Mouse (Mus musculus) splenic B cell, adult 2 months (primary cell): ENCODE data around the gene Aff3.

Experiments
- DNase-seq: peaks from one replicate; pipeline ENCODE4 v3.0.0-alpha.2; 2011; ENCODE audit warnings: low read depth, low spot score
- H3K27me3 ChIP-seq: 2 replicates; pipeline ENCODE4 v1.6.1; 2012; ENCODE audit warnings: mild to moderate bottlenecking, low read length, moderate library complexity, mixed read lengths; ENCODE audit not compliant: control insufficient read depth, poor library complexity, insufficient read depth, severe bottlenecking
- H3K36me3 ChIP-seq: 2 replicates; pipeline ENCODE4 v1.6.1; 2012; ENCODE audit warnings: mild to moderate bottlenecking, low read length, moderate library complexity, mixed read lengths; ENCODE audit not compliant: control insufficient read depth, poor library complexity, insufficient read depth, severe bottlenecking

Aff3 gene

DNA sequence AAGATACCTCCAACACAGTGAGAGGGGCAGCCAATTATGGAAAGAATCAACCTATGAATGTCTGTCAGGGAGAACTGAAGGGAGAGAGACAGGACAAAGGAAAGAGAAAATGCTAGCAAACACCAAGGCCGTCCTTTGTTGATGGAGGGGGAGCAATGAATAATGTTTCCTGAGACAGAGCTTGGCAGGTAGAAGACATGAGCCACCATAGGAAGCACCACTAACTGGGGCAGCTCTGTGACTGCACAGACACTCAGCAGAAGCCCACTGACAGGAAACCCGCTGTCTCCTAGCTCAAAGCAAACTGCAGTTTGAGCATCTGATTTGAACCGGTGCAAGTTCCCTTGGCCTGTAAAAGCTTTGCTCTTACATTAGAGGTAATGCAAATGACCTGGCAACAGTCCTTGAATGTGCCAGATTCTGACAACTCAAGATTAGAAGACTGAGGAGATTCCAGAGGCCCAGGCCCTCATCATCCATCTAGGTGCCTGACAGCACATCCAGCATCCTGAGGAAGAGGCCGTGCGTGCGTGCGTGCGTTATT, 176.0 kb downstream of the Aff3 start:
- DNase-seq, result no peak
- Histone ChIP-seq H3K36me3 (peaks cover 9% of the 10 kb centered on the region), H3K27me3 (no peaks in the 10 kb centered on the region)

DNA sequence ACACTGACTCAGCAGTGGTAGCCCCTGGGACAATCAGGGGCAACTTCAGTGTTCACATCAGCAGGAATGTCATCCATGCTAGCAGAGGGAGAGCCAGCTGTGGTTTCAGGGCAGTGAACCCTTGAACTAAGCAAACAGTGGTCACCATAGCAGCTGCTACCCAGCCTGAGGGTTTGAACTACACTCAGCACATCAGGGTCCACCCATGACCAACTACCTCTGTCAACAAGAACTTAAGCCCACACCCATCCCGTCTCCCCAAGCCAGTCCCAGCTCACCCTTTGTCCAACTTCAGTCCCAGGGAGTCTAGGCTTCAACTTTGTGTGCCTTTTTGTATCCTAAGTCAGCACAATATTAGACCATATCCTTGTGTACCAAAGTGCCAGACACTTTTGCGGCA, 176.9 kb downstream of the Aff3 start:
- H3K36me3 ChIP-seq, result peaks cover 9% of the 10 kb centered on the region
- H3K27me3 ChIP-seq, result no peaks in the 10 kb centered on the region
- no peak for DNase-seq

DNA sequence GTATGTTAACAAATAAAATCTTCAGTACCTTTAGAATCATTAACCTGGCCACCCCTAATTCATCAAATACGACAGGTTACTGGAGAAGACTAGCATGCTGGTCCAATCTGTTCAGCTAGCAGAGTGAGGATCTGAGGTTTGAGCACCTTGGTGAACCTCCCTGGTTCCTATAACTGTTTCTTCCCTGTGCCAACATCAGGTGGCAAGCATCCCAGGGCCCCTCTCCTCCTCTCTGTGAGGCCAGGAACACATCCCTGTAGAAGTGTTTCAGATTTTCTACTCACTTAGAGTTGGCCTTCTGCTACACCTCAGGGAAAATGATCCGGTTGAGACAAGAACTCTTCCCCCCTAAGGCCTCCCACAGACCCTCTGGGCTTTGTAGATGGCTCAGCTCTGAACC, 181.6 kb downstream of the Aff3 start:
- Histone ChIP-seq H3K27me3 (no peaks in the 10 kb centered on the region), H3K36me3 (peaks cover 14% of the 10 kb centered on the region; the same call in 1 of the 2 replicates)
- no peak for DNase-seq

DNA sequence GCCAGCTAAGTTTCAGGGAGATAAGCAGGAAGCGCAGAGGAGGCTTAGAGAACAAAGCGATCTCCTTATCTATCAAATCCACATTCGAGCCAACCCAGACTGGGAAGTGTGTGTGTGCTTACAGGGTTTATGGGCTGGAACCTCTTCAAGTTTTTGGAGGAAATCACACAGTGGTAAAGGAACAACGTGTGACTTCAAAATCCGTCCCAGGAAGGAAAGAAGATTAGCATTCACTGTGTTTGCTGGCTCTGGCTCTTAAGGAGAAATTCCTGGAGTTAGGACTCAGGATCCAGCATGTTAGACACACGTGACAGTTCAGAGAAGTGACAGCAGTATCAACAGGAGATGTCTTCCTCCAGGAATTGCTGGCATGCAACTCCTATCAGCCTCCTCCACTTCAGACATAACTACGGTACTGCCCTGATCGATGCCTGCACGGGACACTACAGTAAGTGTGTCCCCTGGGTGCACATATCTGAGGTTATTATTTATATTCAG, 186.5 kb downstream of the Aff3 start:
- H3K36me3 ChIP-seq, result peaks cover 9% of the 10 kb centered on the region; the same call in 1 of the 2 replicates
- no peak for DNase-seq
- H3K27me3 ChIP-seq, result no peaks in the 10 kb centered on the region

DNA sequence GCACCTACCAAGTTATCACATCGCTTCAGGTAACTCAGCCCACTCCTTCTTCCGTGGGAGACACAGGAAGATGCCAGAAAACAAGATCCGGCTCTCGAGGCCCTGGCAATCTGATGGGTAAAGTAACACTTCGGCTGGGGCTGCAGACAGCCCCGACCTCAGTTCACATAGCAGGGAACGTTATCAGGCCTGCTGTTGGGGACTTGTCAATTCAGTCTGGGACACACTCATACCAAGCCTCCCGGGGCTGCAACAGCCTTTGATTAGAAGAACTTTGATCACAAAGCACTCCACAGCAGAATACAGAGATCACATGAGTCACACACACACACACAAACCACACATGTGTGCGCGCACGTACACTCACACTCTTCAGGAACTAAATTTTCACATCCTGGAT, 193.9 kb downstream of the Aff3 start:
- no peaks in the 10 kb centered on the region for H3K27me3 ChIP-seq
- DNase-seq, result no peak
- peaks cover 2% of the 10 kb centered on the region; the same call in 1 of the 2 replicates for H3K36me3 ChIP-seq

DNA sequence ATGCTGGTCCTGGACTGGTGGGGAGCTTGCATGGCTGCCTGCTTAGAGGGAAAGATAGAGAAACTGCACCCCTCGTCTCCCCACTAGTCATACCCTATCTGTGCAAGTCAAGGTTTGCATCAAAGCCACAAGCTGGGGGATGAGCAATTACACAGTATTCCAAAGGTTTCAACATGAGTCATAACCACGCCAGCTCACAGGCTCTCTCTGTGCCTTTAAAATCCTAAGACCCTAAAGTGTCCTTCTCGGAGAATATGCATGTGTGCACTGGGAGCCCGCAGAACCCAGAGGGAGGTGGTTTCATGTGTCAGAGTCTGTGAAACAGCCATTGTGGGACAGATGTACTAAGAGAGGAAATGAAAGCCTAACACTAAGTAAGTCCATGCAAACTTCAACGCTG, 194.6 kb downstream of the Aff3 start:
- no peak for DNase-seq

DNA sequence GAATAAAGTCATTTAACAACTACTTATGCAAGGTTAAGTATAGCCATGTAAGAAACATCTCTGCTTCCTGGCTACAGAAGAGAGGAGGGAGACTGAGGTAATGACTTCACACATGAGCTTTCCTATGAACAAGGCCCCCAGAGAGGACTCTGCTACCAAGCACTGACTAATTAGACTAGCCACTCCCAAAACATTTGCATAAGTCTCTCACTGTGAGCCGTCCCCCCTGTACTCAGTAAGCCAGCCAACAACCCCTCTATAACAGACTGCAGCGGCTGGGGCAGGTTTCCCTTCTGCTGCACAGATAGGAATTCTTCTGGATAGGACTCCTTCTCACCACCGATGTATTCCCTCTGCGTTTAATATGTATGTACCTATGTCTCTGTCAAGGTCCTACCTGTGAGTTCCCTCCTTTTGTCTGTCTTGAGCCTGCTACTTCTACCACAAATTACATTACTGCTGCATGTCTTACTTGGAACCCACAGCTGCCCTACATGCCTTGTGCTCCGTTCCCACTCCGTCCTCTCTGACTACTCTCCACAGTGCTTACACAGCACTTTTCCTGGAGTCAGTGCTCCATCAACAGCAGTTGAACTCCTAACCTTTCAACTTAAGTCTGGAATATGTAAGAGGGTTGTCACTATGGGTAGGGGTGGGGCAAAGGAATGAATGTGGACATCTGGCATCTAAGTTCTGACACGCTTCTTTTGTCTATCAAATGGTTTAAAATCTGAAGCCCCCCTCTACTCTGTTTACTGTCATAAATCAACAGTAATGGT, 197.3 kb downstream of the Aff3 start:
- Histone ChIP-seq H3K36me3 (peaks cover 2% of the 10 kb centered on the region; the same call in 1 of the 2 replicates), H3K27me3 (no peaks in the 10 kb centered on the region)
- no peak for DNase-seq

More for the DNA sequence above, 194.6 kb downstream of the Aff3 start:
- H3K36me3 ChIP-seq, result peaks cover 2% of the 10 kb centered on the region; the same call in 1 of the 2 replicates
- H3K27me3 ChIP-seq, result no peaks in the 10 kb centered on the region

DNA sequence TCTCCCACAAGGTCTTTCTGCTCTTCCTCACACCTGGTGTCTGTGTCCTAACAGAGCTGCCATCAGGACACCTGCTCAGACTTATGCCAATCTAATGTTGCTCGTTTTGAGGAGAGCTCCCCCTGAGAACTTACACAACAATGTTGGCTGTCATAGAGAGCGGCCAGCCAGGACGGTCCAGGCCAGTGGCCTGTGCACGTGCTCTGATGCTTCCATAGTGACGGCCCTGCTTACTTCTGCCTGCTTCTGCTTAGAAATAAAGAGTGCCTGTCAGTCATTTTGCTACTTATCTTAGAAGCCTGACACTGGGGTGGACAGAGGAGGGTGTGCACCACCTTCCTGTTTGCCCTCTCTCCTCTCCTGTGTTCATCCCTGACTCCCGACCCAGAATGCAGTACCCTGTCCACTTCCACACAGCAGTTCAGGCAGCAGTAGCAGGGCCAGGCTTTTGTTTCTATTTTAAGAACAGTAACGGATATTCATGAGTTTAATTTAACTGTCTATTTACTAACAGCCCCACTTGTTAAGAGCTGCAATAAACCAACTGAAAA, 208.0 kb downstream of the Aff3 start:
- Histone ChIP-seq H3K27me3 (no peaks in the 10 kb centered on the region), H3K36me3 (no peaks in the 10 kb centered on the region; the same call in 1 of the 2 replicates)
- DNase-seq, result no peak

DNA sequence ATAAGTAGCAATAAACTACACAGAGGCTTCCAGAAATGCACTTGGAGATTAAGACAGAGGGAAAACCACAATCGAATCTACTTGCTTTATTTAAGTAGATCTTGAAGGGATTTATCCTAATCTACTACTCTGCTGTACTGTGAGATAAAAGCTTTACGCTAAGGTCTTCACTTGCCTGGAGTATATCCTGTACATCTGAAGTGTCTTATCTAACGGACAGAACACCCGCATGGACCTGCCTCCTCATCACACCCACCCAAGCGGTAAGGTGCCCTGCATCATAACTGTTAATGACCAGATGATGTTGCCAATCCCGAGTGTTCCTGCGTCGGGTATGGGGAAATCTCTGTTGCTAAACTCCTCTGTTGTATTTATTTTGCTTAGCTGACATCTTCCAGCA, 209.8 kb downstream of the Aff3 start:
- H3K36me3 ChIP-seq, result no peaks in the 10 kb centered on the region
- DNase-seq, result no peak
- H3K27me3 ChIP-seq, result no peaks in the 10 kb centered on the region

DNA sequence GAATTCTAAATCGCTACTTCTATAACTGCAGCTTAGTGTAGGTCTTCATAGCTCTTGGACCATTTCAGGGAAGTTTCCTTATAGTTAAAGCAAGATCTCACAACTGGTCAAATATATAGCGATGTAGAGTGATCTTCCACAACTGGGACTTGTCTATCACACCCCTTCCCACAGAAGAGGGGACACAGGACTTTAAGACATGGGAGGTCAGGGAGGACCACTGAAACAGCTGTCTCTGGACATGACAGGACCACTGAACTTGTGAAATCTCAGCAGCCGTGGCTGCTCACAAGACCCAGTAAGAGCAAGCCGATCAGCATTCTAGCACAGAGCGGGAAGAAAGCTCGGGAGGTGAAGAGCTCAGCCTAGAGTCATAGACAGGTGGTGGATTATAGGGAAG, 213.4 kb downstream of the Aff3 start:
- no peak for DNase-seq
- 0 out of 2 replicates have a peak, but pooled peaks cover 5% of the 10 kb centered on the region for H3K36me3 ChIP-seq
- no peaks in the 10 kb centered on the region for H3K27me3 ChIP-seq

DNA sequence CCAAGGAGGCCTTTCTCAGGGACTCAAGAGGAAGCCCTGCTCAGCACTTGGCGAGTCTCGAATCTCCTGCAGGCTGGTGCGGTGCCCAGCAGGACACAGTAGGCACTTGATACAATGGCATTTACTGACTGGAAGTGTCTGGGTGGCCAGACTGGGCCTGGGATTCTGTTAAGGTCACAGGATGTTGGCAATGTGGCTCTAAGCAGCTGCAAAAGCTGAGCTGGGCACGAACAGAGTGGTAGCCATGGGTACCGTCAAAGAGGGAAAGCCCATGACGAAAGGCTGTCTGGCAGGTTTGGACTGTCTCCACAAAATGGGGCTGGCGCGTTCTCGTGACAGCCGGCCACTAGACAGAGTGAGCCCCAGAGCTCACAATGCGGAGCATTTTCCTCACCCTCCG, 214.1 kb downstream of the Aff3 start:
- no peaks in the 10 kb centered on the region for H3K27me3 ChIP-seq
- DNase-seq, result no peak
- H3K36me3 ChIP-seq, result 0 out of 2 replicates have a peak, but pooled peaks cover 5% of the 10 kb centered on the region

DNA sequence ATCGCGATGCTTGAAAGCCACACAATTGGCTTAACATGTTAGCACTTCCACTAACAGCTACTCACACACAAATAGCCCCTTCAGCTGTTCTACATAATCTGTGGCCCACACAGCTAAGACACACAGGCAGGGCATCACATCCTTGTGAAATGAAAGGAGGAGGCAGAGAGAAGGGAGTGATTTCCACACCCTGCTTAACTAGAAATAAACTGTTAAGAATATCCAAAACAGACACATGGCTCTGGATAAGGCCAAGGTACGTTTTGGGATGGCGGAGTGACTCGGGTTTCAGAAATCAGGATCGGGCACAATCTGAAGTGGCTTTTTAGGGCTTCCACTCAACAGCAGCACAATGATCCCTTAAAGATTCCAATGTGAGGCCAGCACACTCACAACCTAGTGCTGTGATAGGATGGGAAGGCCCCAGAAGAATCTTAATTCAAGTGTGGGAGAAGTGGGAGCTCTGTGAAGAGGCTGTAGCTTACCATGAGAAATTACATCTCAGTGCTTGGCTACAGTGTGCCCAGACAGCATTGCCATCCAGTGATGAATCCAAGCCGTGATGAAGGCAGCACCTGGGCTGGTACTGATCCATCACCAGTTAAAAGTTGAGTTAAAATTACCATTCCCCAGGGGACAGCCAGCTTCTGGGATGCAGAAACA, 214.8 kb downstream of the Aff3 start:
- no peak for DNase-seq
- H3K36me3 ChIP-seq, result 0 out of 2 replicates have a peak, but pooled peaks cover 5% of the 10 kb centered on the region
- no peaks in the 10 kb centered on the region for H3K27me3 ChIP-seq

DNA sequence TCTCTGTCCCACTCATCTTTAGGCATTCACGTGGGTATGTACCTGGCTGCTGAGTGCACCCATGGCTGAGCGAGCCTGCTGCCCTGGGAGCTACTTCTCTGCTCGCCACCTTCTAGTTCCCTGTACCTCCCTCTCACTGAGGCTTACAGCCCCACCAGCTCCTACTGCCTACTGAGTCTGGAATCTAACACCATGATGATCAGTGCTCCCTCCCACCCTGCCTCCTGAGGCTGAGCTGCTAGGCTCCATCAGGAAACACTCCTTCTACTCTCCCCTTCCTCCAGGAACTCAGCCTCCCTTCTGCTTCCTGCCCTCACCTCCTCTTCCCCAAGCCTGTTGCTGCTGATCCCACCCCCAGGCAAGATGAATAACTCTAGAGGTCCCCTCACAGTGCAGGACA, 215.9 kb downstream of the Aff3 start:
- DNase-seq, result no peak
- Histone ChIP-seq H3K27me3 (no peaks in the 10 kb centered on the region), H3K36me3 (0 out of 2 replicates have a peak, but pooled peaks cover 5% of the 10 kb centered on the region)

DNA sequence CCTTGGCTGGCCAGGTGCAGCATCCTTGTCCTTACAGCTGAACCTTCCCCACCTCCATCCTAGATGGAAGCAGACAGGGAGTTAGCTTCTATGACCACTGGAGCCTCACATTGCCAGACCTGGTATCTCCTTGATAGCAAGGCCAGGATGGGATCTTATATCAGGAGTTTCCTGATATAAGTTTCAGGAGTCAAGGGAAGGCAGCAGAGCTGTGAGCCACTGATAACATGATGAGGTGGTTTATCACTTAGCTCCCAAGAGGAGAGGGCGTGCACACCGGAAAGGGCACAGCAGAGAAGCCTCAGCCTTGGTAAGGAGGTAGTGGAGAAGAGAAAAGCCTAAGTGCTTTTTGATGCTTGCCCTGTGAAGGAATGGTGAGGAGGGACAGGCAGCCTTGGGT, 217.2 kb downstream of the Aff3 start:
- DNase-seq, result no peak
- Histone ChIP-seq H3K36me3 (0 out of 2 replicates have a peak, but pooled peaks cover 5% of the 10 kb centered on the region), H3K27me3 (no peaks in the 10 kb centered on the region)
